Mouse (Mus musculus) ES-Bruce4 (cell line): Measurements from ENCODE around the gene Hoxb9. TPM values are rescaled to one million over a fixed set of nuclear protein-coding genes. Genes with fewer than 3 reads are reported as not detected.

Source experiments
- H3K27ac ChIP-seq: 2 replicates; pipeline ENCODE4 v1.5.1; 2012; ENCODE audit warnings: low read length, inconsistent platforms; ENCODE audit not compliant: insufficient read depth
- H3K27me3 ChIP-seq: 2 replicates; pipeline ENCODE4 v1.6.1; 2012; ENCODE audit warnings: mild to moderate bottlenecking, low read length, inconsistent platforms; ENCODE audit not compliant: control insufficient read depth, poor library complexity, insufficient read depth, severe bottlenecking
- H3K36me3 ChIP-seq: 2 replicates; pipeline ENCODE4 v1.6.1; 2012; ENCODE audit warnings: inconsistent platforms, mild to moderate bottlenecking, low read length, moderate library complexity; ENCODE audit not compliant: control insufficient read depth, poor library complexity, insufficient read depth, severe bottlenecking
- H3K4me1 ChIP-seq: one replicate; pipeline ENCODE4 v1.8.1; 2011; ENCODE audit warnings: low read length; ENCODE audit not compliant: control insufficient read depth, insufficient read depth
- H3K4me3 ChIP-seq: 2 replicates; pipeline ENCODE4 v1.5.1; 2011; ENCODE audit warnings: low read depth, mild to moderate bottlenecking, low read length
- H3K9ac ChIP-seq: 2 replicates; pipeline ENCODE4 v1.6.1; 2012; ENCODE audit warnings: low read depth, mild to moderate bottlenecking, inconsistent platforms; ENCODE audit not compliant: poor library complexity, severe bottlenecking
- H3K9me3 ChIP-seq: replicated peaks from 2 replicates; pipeline ENCODE4 v1.6.1; 2012; ENCODE audit warnings: mild to moderate bottlenecking, low read length, inconsistent platforms; ENCODE audit not compliant: control insufficient read depth, poor library complexity, insufficient read depth, severe bottlenecking
- CTCF ChIP-seq: IDR thresholded peaks from one replicate; pipeline ENCODE4 v1.8.1; 2011; ENCODE audit warnings: low read depth, low read length
- EP300 ChIP-seq: IDR thresholded peaks from 2 replicates; pipeline ENCODE4 v1.6.1; 2011; ENCODE audit warnings: low read depth, low read length; ENCODE audit not compliant: insufficient read depth
- POLR2A ChIP-seq: IDR thresholded peaks from one replicate; pipeline ENCODE4 v1.8.1; 2011; ENCODE audit warnings: low read length; ENCODE audit not compliant: insufficient read depth
- polyA plus RNA-seq: library from polyadenylated mRNA; stranded (reverse); fragments of >200 nt; gene quantifications from 2 replicates; pipeline ENCODE4 v1.2.4, GENCODE M21; 2011; ENCODE audit warnings: low read depth; ENCODE audit not compliant: missing spikeins, insufficient read depth, insufficient read length

Hoxb9 gene
- polyA plus RNA-seq, 1 experiment: 1.5 TPM

- no peak for TF ChIP-seq POLR2A
- TF ChIP-seq EP300: no peak
- no peak for TF ChIP-seq CTCF
- Histone ChIP-seq H3K36me3 (no peaks in the 10 kb centered on the region), H3K4me3 (no peak overlapping the region), H3K4me1 (no peaks in the 10 kb centered on the region), H3K9ac (no peak overlapping the region), H3K27ac (no peak overlapping the region), H3K9me3 (no peaks in the 10 kb centered on the region), H3K27me3 (peaks cover 68% of the 10 kb centered on the region)
Observed at GRCm38 (mm10) chr11:96289837-96290236, 18.6 kb downstream of the Hoxb9 start.

GRCm38 (mm10) chr11:96290705-96291355 lies 19.6 kb downstream of the Hoxb9 start:
- Histone ChIP-seq H3K9me3 (no peaks in the 10 kb centered on the region), H3K4me3 (no peak overlapping the region), H3K4me1 (no peaks in the 10 kb centered on the region), H3K9ac (no peak overlapping the region), H3K36me3 (no peaks in the 10 kb centered on the region), H3K27me3 (peaks cover 76% of the 10 kb centered on the region), H3K27ac (no peak overlapping the region)
- no peak for TF ChIP-seq EP300
- TF ChIP-seq CTCF: no peak
- TF ChIP-seq POLR2A: no peak

DNA sequence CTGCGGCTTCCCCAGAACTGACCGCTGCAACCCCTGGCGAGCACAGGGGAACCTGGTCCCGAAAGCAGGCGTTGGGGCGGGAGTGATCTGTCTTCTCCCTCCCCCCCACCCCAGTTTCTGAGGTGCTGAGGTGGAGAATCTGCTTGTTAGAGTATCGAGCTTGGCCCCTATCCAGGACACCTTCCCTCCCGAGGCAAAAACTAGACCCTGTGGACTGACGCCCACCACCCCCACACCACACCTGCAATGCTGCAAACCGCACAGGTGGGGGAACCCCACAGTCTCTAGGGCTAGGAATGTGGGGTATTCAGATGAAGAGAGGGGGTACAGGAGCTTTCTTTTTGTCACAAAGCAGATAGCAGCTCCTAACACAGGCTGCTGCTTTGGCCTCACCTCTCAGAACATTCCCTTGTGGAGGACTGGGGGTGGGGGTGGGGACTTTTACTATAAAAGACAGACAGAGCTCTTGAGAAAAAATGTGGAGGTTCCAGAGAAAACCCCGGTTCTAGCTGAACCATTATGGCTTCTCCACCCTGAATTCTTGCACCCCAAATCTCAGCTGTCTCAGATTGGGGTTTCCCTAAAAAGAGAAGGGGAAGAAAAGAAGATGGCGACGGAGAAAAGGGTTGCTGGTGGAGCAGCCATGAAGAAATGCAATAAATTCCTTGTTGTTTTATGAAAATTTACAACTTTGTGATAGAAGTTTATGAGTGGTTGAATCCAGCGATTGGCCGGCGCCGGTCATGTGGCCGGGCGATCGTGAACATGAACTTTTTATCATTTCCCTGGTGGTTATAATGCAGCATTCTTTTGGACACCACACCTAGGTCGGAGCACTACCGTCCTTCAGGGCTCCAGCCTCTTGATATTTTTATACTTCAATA lies 20.7 kb downstream of the Hoxb9 start, which contains the start of gene Hoxb6:
Gene Hoxb6, plus strand, starts transcription at position 796 of the 884 bp plus-strand sequence.
- Histone ChIP-seq H3K9ac (no peak within 1 kb of the TSS), H3K27ac (no peak within 1 kb of the TSS), H3K4me3 (no peak within 1 kb of the TSS), H3K4me1 (no peaks in the 10 kb centered on the region), H3K9me3 (no peaks in the 10 kb centered on the region), H3K36me3 (no peaks in the 10 kb centered on the region), H3K27me3 (peaks cover 75% of the 10 kb centered on the region)
- TF ChIP-seq EP300 (no peak), POLR2A (no peak), CTCF (no peak)

- Histone ChIP-seq H3K9ac (no peak overlapping the region), H3K27me3 (peaks cover 74% of the 10 kb centered on the region), H3K4me3 (no peak overlapping the region), H3K9me3 (no peaks in the 10 kb centered on the region), H3K36me3 (no peaks in the 10 kb centered on the region), H3K4me1 (no peaks in the 10 kb centered on the region), H3K27ac (no peak overlapping the region)
- TF ChIP-seq POLR2A (no peak), CTCF (no peak), EP300 (no peak)
Observed at GRCm38 (mm10) chr11:96292565-96293301, 21.5 kb downstream of the Hoxb9 start.

DNA sequence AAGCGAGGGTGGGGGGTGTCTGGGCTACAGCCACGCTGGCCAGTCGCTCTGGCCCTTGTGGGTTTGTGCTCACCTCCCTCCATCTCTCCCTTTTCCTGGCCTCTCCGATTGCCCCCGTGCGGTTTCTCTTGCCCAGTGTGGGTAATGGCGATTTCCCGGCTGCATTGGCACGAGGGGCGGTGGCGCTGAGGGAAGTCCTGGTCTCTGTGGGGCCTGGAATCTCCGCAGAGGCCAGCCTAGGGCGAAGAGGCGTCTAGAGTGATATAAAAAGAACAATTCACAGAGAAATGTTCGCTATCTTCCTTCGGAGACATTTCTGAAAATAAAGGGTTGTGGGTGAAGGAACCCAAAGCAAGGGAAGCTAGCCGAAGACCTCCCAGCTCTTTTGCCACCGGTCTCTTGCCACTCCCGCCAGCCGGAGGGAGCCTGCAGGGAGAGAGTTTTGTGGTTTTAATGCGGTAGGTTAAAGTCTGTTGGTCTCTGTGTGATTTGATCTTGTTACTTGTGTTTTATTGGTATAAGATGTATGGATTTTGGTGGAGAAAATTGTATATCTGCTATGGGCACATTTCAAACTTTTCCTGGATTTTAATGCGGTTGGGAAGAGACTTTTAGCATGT lies 22.2 kb downstream of the Hoxb9 start:
- Histone ChIP-seq H3K27ac (no peak overlapping the region), H3K4me1 (no peaks in the 10 kb centered on the region), H3K36me3 (no peaks in the 10 kb centered on the region), H3K27me3 (peaks cover 73% of the 10 kb centered on the region), H3K9me3 (no peaks in the 10 kb centered on the region), H3K4me3 (no peak overlapping the region), H3K9ac (no peak overlapping the region)
- TF ChIP-seq CTCF: no peak
- TF ChIP-seq POLR2A: no peak
- TF ChIP-seq EP300: no peak
